Mouse (Mus musculus) forebrain, embryonic 15.5 days (tissue): ENCODE measurements around the gene Tlcd1. TPM values are rescaled to one million over a fixed set of nuclear protein-coding genes. Genes with fewer than 3 reads are reported as not detected.
"Not testable (repeated sequence)": the region's sequence is repeated elsewhere in the genome, so short reads cannot be mapped to it uniquely, and the experiment has no call there.

Experiments
- ATAC-seq: fragments of 200-750 bp; cut with Nextera tagmentation; replicated peaks from 2 replicates; pipeline ENCODE4 v1.8.0; 2017; ENCODE audit warnings: mild to moderate bottlenecking, moderate TSS enrichment, moderate library complexity
- H3K27ac ChIP-seq: fragments of 300-500 bp; sonication (generic); replicated peaks from 2 replicates; pipeline ENCODE4 v1.5.1; 2015; ENCODE audit warnings: mild to moderate bottlenecking, inconsistent platforms
- H3K27me3 ChIP-seq: fragments of 300-500 bp; sonication (generic); 2 replicates; pipeline ENCODE4 v1.6.1; 2015; ENCODE audit warnings: inconsistent platforms
- H3K36me3 ChIP-seq: fragments of 300-500 bp; sonication (generic); 2 replicates; pipeline ENCODE4 v1.6.1; 2015; ENCODE audit warnings: mild to moderate bottlenecking, inconsistent platforms
- H3K4me1 ChIP-seq: fragments of 300-500 bp; sonication (generic); 2 replicates; pipeline ENCODE4 v1.6.1; 2015; ENCODE audit warnings: inconsistent platforms
- H3K4me2 ChIP-seq: fragments of 300-500 bp; sonication (generic); replicated peaks from 2 replicates; pipeline ENCODE4 v1.6.1; 2015; ENCODE audit warnings: mild to moderate bottlenecking, inconsistent platforms
- H3K4me3 ChIP-seq: fragments of 300-500 bp; sonication (generic); 2 replicates; pipeline ENCODE4 v1.5.1; 2015; ENCODE audit warnings: mild to moderate bottlenecking, inconsistent platforms
- H3K9ac ChIP-seq: fragments of 300-500 bp; sonication (generic); replicated peaks from 2 replicates; pipeline ENCODE4 v1.6.1; 2015; ENCODE audit warnings: mild to moderate bottlenecking, inconsistent platforms
- H3K9me3 ChIP-seq: fragments of 300-500 bp; sonication (generic); 2 replicates; pipeline ENCODE4 v1.6.1; 2016; ENCODE audit warnings: inconsistent platforms
- WGBS: fragments of 180-500 bp; shearing (Covaris S2); methylation state at CpG from one replicate; pipeline ENCODE4 v1.1.7; 2015; ENCODE audit warnings: mixed read lengths; 5-methylcytosine and 5-hydroxymethylcytosine counted together
- polyA plus RNA-seq: library from polyadenylated mRNA; unstranded; fragments of >200 nt; fragmentation: Nextera tagmentation; extraction: Ambion mirVana; gene quantifications from 2 replicates; pipeline ENCODE4 v1.2.1, GENCODE M21; 2015

The Tlcd1 gene
- polyA plus RNA-seq = 4.4 and 5.0 TPM in 2 replicates

- Histone ChIP-seq H3K27me3 (no peaks in the 10 kb centered on the region), H3K9me3 (no peaks in the 10 kb centered on the region), H3K4me2 (peak within 1 kb of the TSS; percentile 73), H3K36me3 (peaks cover 21% of the 10 kb centered on the region), H3K9ac (peak within 1 kb of the TSS; percentile 47), H3K4me1 (peaks cover 47% of the 10 kb centered on the region), H3K27ac (peak within 1 kb of the TSS; percentile 72), H3K4me3 (peak within 1 kb of the TSS; percentile 67)
- peak; percentile 55 for ATAC-seq
- WGBS = under 1% methylated on average over 32 of the region's 32 CpGs
Observed at GRCm38 (mm10) chr11:78176402-78176862, at the start of gene Tlcd1, which contains the start of gene Nek8. TSS of gene Tlcd1 (plus strand) at chr11:78176711. TSS of gene Nek8 (minus strand) at chr11:78176675.

- Histone ChIP-seq H3K27me3 (no peaks in the 10 kb centered on the region), H3K4me1 (peaks cover 12% of the 10 kb centered on the region), H3K9me3 (no peaks in the 10 kb centered on the region), H3K9ac (no peak overlapping the region), H3K4me3 (no peak overlapping the region), H3K36me3 (no peaks in the 10 kb centered on the region), H3K4me2 (no peak overlapping the region), H3K27ac (no peak overlapping the region)
- no peak for ATAC-seq
- WGBS = 88% methylated on average over 4 of the region's 4 CpGs
Observed at GRCm38 (mm10) chr11:78126739-78127138, 49.8 kb upstream of the Tlcd1 start.

- WGBS = 32% methylated on average over 8 of the region's 8 CpGs
- Histone ChIP-seq H3K27ac (no peak overlapping the region), H3K4me2 (no peak overlapping the region), H3K27me3 (no peaks in the 10 kb centered on the region), H3K9me3 (no peaks in the 10 kb centered on the region), H3K4me3 (no peak overlapping the region), H3K9ac (no peak overlapping the region), H3K4me1 (peaks cover 12% of the 10 kb centered on the region), H3K36me3 (no peaks in the 10 kb centered on the region)
- ATAC-seq = no peak
Observed at GRCm38 (mm10) chr11:78129458-78129857, 47.1 kb upstream of the Tlcd1 start.

GRCm38 (mm10) chr11:78133915-78134314, 42.6 kb upstream of the Tlcd1 start:
- Histone ChIP-seq H3K27me3 (no peaks in the 10 kb centered on the region), H3K9ac (no peak overlapping the region), H3K4me3 (no peak overlapping the region), H3K4me2 (no peak overlapping the region), H3K36me3 (no peaks in the 10 kb centered on the region), H3K4me1 (peaks cover 7% of the 10 kb centered on the region), H3K9me3 (no peaks in the 10 kb centered on the region), H3K27ac (no peak overlapping the region)
- WGBS = 93% methylated on average over 6 of the region's 6 CpGs
- ATAC-seq = no peak

- Histone ChIP-seq H3K4me2 (no peak overlapping the region), H3K27ac (no peak overlapping the region), H3K27me3 (no peaks in the 10 kb centered on the region), H3K4me3 (no peak overlapping the region), H3K4me1 (peaks cover 4% of the 10 kb centered on the region), H3K36me3 (no peaks in the 10 kb centered on the region), H3K9me3 (no peaks in the 10 kb centered on the region), H3K9ac (no peak overlapping the region)
- 82% methylated on average over 3 of the region's 3 CpGs for WGBS
- ATAC-seq = no peak
Observed at GRCm38 (mm10) chr11:78134344-78134743, 42.2 kb upstream of the Tlcd1 start.

- not testable (repeated sequence) for H3K9ac ChIP-seq, H3K9me3 ChIP-seq, H3K4me1 ChIP-seq, ATAC-seq, H3K4me2 ChIP-seq, H3K27me3 ChIP-seq, H3K4me3 ChIP-seq, H3K27ac ChIP-seq, H3K36me3 ChIP-seq
- WGBS = 93% methylated on average over 7 of the region's 7 CpGs
Observed at GRCm38 (mm10) chr11:78135314-78135713, 41.2 kb upstream of the Tlcd1 start.

GRCm38 (mm10) chr11:78136132-78136531, 40.4 kb upstream of the Tlcd1 start:
- H3K36me3 ChIP-seq = no peaks in the 10 kb centered on the region
- H3K9me3 ChIP-seq = no peaks in the 10 kb centered on the region
- no peaks in the 10 kb centered on the region for H3K4me1 ChIP-seq
- WGBS = 89% methylated on average over 1 of the region's 1 CpGs
- no peak for ATAC-seq
- no peak overlapping the region for H3K4me3 ChIP-seq
- no peaks in the 10 kb centered on the region for H3K27me3 ChIP-seq
- H3K4me2 ChIP-seq = no peak overlapping the region
- H3K27ac ChIP-seq = no peak overlapping the region
- H3K9ac ChIP-seq = no peak overlapping the region

GRCm38 (mm10) chr11:78137584-78137983, 38.9 kb upstream of the Tlcd1 start:
- H3K27ac ChIP-seq = no peak overlapping the region
- no peak overlapping the region for H3K4me3 ChIP-seq
- no peak overlapping the region for H3K4me2 ChIP-seq
- ATAC-seq = no peak
- H3K9ac ChIP-seq = no peak overlapping the region
- no peaks in the 10 kb centered on the region for H3K36me3 ChIP-seq
- H3K27me3 ChIP-seq = no peaks in the 10 kb centered on the region
- H3K4me1 ChIP-seq = no peaks in the 10 kb centered on the region
- WGBS = 67% methylated on average over 4 of the region's 4 CpGs
- H3K9me3 ChIP-seq = no peaks in the 10 kb centered on the region

GRCm38 (mm10) chr11:78138023-78138422, 38.5 kb upstream of the Tlcd1 start:
- Histone ChIP-seq H3K4me3 (no peak overlapping the region), H3K4me2 (no peak overlapping the region), H3K36me3 (peaks cover 2% of the 10 kb centered on the region; the same call in 1 of the 2 replicates), H3K9me3 (no peaks in the 10 kb centered on the region), H3K27me3 (no peaks in the 10 kb centered on the region), H3K27ac (no peak overlapping the region), H3K4me1 (no peaks in the 10 kb centered on the region), H3K9ac (no peak overlapping the region)
- no peak for ATAC-seq
- 94% methylated on average over 3 of the region's 3 CpGs for WGBS

GRCm38 (mm10) chr11:78140665-78141064, 35.8 kb upstream of the Tlcd1 start:
- no peak overlapping the region for H3K4me2 ChIP-seq
- no peak overlapping the region for H3K4me3 ChIP-seq
- H3K36me3 ChIP-seq = peaks cover 28% of the 10 kb centered on the region
- H3K27me3 ChIP-seq = no peaks in the 10 kb centered on the region
- ATAC-seq = no peak
- H3K9me3 ChIP-seq = no peaks in the 10 kb centered on the region
- no peak overlapping the region for H3K27ac ChIP-seq
- no peaks in the 10 kb centered on the region for H3K4me1 ChIP-seq
- no peak overlapping the region for H3K9ac ChIP-seq
- WGBS = 89% methylated on average over 5 of the region's 5 CpGs

- Histone ChIP-seq H3K9me3 (no peaks in the 10 kb centered on the region), H3K4me1 (no peaks in the 10 kb centered on the region), H3K9ac (no peak overlapping the region), H3K36me3 (peaks cover 39% of the 10 kb centered on the region), H3K27me3 (no peaks in the 10 kb centered on the region), H3K4me2 (no peak overlapping the region), H3K4me3 (no peak overlapping the region), H3K27ac (no peak overlapping the region)
- no peak for ATAC-seq
- WGBS = 84% methylated on average over 2 of the region's 2 CpGs
Observed at GRCm38 (mm10) chr11:78143520-78143919, 33.0 kb upstream of the Tlcd1 start.

GRCm38 (mm10) chr11:78146168-78146567, 30.3 kb upstream of the Tlcd1 start:
- H3K4me2 ChIP-seq = no peak overlapping the region
- no peak for ATAC-seq
- H3K9me3 ChIP-seq = no peaks in the 10 kb centered on the region
- H3K9ac ChIP-seq = no peak overlapping the region
- no peak overlapping the region for H3K27ac ChIP-seq
- no peaks in the 10 kb centered on the region for H3K4me1 ChIP-seq
- no peak overlapping the region for H3K4me3 ChIP-seq
- peaks cover 60% of the 10 kb centered on the region for H3K36me3 ChIP-seq
- WGBS = 88% methylated on average over 5 of the region's 5 CpGs
- no peaks in the 10 kb centered on the region for H3K27me3 ChIP-seq
